Mouse (Mus musculus) embryonic stem cell, embryonic (primary cell): ENCODE data around the gene H2-DMb2.

Experiments
- CTCF ChIA-PET, 4 experiments: fragments of 300-600 bp in 2 of 4; fragments of 350-600 bp in 2 of 4; sonication (Branson Sonifier 250); formaldehyde crosslinking; loops; one replicate each; lab custom pipeline; 2022; ENCODE audit warnings: inconsistent platforms in 2 of 4; lab: Charles Lee
- POLR2A ChIA-PET, 4 experiments: fragments of 300-600 bp in 2 of 4; fragments of 350-600 bp in 2 of 4; sonication (Branson Sonifier 250); formaldehyde crosslinking; loops; one replicate each; lab custom pipeline; 2022; ENCODE audit warnings: antibody characterized with exemption in 4 of 4, inconsistent platforms in 1 of 4; lab: Charles Lee

The H2-DMb2 gene

GRCm38 (mm10) chr17:34123111-34123510, 20.0 kb upstream of the H2-DMb2 start:
- CTCF ChIA-PET, result interaction anchor here in 2 of 4 experiments (0.6 to 1.6 kb wide), 4 partner anchors 12 to 55 kb away, joined by 3 to 7 read pairs (median 4); no protein-coding TSS in a partner anchor
- POLR2A ChIA-PET, result interaction anchor here in 3 of 4 experiments (0.6 to 10.2 kb wide), 10 partner anchors 8 to 829 kb away, joined by 3 to 230 read pairs (median 4); partner anchors contain the start of genes H2-DMa (in 2 of the 3), Rps18 (in 1 of the 3), Rxrb (in 1 of the 3) and Slc39a7 (in 1 of the 3)

DNA sequence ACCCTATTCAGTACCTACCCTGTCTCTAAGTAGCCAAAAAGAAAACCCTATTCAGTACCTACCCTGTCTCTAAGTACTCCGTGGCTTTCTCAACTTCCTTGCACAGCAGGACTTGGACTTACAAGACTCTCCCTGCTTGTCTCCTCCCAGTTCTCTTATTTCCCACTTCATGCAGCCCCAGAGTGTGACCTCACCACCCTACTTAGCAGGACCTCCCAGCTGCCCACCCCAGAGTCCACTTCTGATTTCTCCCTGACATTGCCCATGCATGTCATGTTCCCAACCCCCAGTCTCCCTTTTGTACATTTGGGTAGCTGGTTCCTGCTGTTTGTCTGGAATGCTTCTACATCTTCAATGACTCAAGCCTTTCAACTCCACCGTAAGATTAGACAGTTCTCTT, 19.6 kb upstream of the H2-DMb2 start:
- CTCF ChIA-PET, result interaction anchor here in 3 of 4 experiments (1.2 to 1.6 kb wide), 4 partner anchors 12 to 22 kb away, joined by 3 to 7 read pairs (median 4); no protein-coding TSS in a partner anchor
- POLR2A ChIA-PET, result interaction anchor here in 3 of 4 experiments (0.9 to 10.2 kb wide), 10 partner anchors 9 to 829 kb away, joined by 3 to 230 read pairs (median 5); partner anchors contain the start of genes H2-DMa (in 2 of the 3), Rps18 (in 1 of the 3), Rxrb (in 1 of the 3) and Slc39a7 (in 1 of the 3)

DNA sequence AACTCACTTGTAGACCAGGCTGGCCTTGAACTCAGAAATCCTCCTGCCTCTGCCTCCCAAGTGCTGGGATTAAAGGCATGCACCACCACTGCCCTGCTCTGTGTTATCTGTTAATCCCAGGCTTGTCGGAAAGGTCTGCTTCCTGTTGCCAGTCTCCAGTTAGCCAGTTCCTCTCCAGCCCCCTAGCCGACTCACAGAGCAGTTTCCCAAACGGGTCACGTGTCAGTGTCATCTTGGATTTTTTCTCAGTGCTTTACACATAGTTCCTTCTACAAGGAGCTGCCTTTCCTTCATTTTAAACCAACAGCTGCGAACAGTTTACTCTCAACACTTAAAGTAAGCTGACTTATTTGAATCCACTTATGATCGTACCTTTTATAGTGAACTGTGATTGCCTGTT, 18.5 kb upstream of the H2-DMb2 start:
- ChIA-PET POLR2A (interaction anchor here (0.7 to 10.2 kb wide), 14 partner anchors 9 to 1037 kb away, joined by 3 to 230 read pairs (median 4); partner anchors contain the start of genes H2-DMa (in 2 of the 4), B3galt4 (in 1 of the 4), Rxrb (in 1 of the 4) and Slc39a7 (in 1 of the 4)), CTCF (interaction anchor here (0.6 to 2.2 kb wide), 11 partner anchors 10 to 1764 kb away, joined by 3 to 17 read pairs (median 5); partner anchors contain the start of genes Agpat1 (in 1 of the 4) and Daxx (in 1 of the 4))

DNA sequence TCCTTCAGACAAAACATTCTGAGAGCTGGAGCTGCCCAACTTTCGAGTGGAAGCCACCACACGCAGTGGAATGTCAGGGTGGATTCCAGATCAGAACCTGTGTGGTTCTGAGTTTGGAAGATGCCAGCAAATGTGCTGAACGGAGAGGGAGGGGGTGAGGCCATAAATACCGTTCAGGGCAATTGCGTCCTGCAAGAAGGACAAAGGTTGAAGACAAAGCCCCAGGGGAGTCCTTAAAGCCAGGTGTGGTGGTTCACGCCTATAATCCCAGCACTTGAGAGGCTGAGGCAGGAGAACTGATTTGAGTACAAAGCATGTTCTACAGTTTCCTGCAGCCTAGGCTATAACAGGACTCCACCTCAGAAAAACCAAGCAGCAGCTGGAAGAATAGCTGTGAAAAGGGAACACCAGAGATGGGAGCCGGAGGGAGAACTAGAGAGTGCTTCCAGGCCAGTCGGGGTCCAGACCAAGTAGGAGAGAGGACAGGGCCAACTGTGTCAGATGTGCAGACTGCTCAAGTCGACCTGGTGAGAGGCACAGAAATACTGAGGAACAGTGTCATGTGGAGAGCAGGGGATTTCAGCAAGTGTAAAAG, 16.2 kb upstream of the H2-DMb2 start:
- ChIA-PET CTCF (interaction anchor here in 1 of 4 experiments (0.9 to 1.0 kb wide), 2 partner anchors 44 to 261 kb away, joined by 3 read pairs; no protein-coding TSS in a partner anchor), POLR2A (interaction anchor here in 3 of 4 experiments (1.2 to 10.2 kb wide), 6 partner anchors 8 to 33 kb away, joined by 3 to 230 read pairs (median 18); partner anchors contain the start of gene H2-DMa (in 3 of the 3))

GRCm38 (mm10) chr17:34127475-34127874, 15.6 kb upstream of the H2-DMb2 start:
- POLR2A ChIA-PET, result interaction anchor here (0.6 to 10.2 kb wide), 14 partner anchors 8 to 476 kb away, joined by 3 to 230 read pairs (median 5); partner anchors contain the start of genes H2-DMa (in 4 of the 4), B3galt4 (in 1 of the 4), Rnf5 (in 1 of the 4) and Rxrb (in 1 of the 4)
- CTCF ChIA-PET, result interaction anchor here (0.6 to 1.5 kb wide), 12 partner anchors 10 to 491 kb away, joined by 3 to 7 read pairs (median 3); partner anchors contain the start of genes H2-Oa (in 1 of the 4), Rxrb (in 1 of the 4) and Slc39a7 (in 1 of the 4)

GRCm38 (mm10) chr17:34128264-34128937, 14.7 kb upstream of the H2-DMb2 start:
- CTCF ChIA-PET, result interaction anchor here (0.6 to 1.5 kb wide), 16 partner anchors 9 to 490 kb away, joined by 3 to 7 read pairs (median 3); partner anchors contain the start of genes H2-Oa (in 1 of the 4), Rxrb (in 1 of the 4) and Slc39a7 (in 1 of the 4)

GRCm38 (mm10) chr17:34128944-34129791, 13.9 kb upstream of the H2-DMb2 start:
- ChIA-PET POLR2A (interaction anchor here (0.5 to 10.2 kb wide), 19 partner anchors 10 to 178 kb away, joined by 3 to 230 read pairs (median 4); partner anchors contain the start of genes H2-DMa (in 3 of the 4), B3galt4 (in 1 of the 4), Rxrb (in 1 of the 4) and Slc39a7 (in 1 of the 4)), CTCF (interaction anchor here in 3 of 4 experiments (0.6 to 2.0 kb wide), 14 partner anchors 8 to 666 kb away, joined by 3 to 10 read pairs (median 4); no protein-coding TSS in a partner anchor)

More at GRCm38 (mm10) chr17:34128264-34128937, 14.7 kb upstream of the H2-DMb2 start:
- POLR2A ChIA-PET, result interaction anchor here (0.6 to 10.2 kb wide), 19 partner anchors 9 to 475 kb away, joined by 3 to 230 read pairs (median 4); partner anchors contain the start of genes H2-DMa (in 4 of the 4), B3galt4 (in 1 of the 4), Rnf5 (in 1 of the 4) and Rxrb (in 1 of the 4)

DNA sequence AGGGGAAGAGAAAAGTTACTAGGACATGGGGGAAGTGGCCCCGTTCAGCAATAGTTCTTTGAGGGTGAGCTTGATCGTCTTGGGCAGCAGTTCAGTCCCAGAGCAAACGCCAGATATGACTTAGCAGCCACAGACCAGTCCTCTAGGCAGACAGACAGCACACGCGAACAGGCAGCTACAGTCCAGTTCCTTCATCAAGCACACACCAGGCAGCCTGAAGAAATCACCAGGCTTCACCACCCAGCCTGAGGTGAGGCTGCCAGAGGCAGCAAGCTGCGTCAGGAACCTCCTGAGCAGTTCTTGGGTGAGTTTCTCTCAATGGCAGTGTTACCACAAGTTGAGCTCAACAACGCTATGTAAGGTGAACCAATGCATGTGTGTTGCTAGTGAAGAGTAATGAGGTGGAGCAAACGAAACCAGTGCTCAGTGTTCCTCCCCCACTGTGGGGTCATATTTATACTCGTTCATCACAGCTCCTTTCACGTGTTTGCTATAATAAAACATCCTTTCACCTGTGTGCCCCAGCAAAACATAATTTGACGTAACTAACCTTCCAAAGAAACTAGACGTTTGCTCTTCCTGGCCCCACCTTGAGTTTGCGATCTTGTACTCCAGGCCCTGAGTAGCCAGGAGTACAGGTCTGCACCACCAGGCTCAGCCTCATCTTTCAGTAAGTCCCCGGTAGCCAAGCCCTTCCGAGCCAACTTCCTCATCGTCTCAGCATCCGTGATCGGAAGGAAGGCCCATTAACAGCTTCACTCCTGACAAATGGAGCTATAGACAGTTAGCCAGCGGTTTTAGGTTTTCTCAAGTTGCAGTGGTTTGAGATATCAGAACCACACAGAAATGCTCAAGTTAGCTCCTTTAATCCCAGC, 12.8 kb upstream of the H2-DMb2 start:
- POLR2A ChIA-PET, result interaction anchor here in 3 of 4 experiments (0.6 to 10.2 kb wide), 13 partner anchors 9 to 64 kb away, joined by 3 to 230 read pairs (median 4); partner anchors contain the start of gene H2-DMa (in 3 of the 3)
- CTCF ChIA-PET, result interaction anchor here in 2 of 4 experiments (0.6 to 2.0 kb wide), 8 partner anchors 9 to 236 kb away, joined by 3 to 10 read pairs (median 3); no protein-coding TSS in a partner anchor

GRCm38 (mm10) chr17:34131911-34132310, 11.2 kb upstream of the H2-DMb2 start:
- ChIA-PET CTCF (interaction anchor here in 2 of 4 experiments (0.7 to 1.3 kb wide), 2 partner anchors 30 kb away, joined by 3 to 4 read pairs; no protein-coding TSS in a partner anchor), POLR2A (interaction anchor here (0.8 to 10.2 kb wide), 5 partner anchors 10 to 19 kb away, joined by 3 to 230 read pairs (median 8); partner anchors contain the start of gene H2-DMa (in 4 of the 4))

DNA sequence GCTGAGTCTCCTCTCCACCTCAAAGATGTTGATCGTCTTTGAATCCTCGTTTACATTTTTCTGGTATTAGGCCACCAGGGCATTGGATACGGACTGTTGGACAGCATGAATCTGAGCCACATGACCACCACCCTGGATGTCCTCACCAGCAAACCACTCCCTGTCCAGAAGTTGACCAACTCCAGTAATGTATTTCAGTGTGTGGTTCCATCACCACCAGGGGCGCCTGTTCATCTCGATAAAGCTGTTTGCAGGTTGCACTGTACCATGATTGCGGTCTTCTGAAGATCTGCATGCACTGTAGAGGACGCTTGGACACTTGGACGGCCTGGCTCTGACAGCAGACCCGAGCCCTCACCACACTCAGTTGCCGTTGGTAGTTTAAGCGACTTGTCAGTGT, 9.8 kb upstream of the H2-DMb2 start:
- ChIA-PET POLR2A (interaction anchor here (0.6 to 7.9 kb wide), 8 partner anchors 8 to 63 kb away, joined by 3 to 178 read pairs (median 11); partner anchors contain the start of genes H2-DMa (in 4 of the 4) and Brd2 (in 1 of the 4)), CTCF (interaction anchor here (0.6 to 3.4 kb wide), 14 partner anchors 10 to 264 kb away, joined by 3 to 74 read pairs (median 4); partner anchors contain the start of gene H2-DMb2 (in 1 of the 4))

DNA sequence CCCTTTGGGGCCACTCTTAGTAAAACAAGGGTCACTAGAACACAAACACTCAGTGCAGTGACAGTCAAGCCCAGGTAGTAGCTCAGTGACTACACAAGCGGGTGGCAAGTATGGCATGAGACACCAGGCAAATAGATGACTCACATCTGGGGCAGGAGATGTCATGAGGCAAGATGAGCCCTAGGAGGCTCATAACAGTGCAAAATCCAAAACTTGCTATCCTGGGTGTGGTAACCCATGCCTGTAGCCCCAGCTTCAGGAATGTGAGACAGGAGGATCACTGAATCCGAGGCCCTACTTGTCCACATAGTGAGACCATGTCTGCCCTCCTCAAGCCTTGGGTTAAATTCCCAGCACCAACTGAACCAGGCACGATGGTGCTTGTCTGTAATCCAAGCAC, 8.7 kb upstream of the H2-DMb2 start:
- ChIA-PET CTCF (interaction anchor here (0.7 to 3.4 kb wide), 25 partner anchors 9 to 485 kb away, joined by 3 to 74 read pairs (median 7); partner anchors contain the start of gene H2-DMa (in 1 of the 4)), POLR2A (interaction anchor here in 3 of 4 experiments (0.8 to 7.9 kb wide), 12 partner anchors 10 to 103 kb away, joined by 3 to 178 read pairs (median 10); partner anchors contain the start of genes H2-DMa (in 3 of the 3), Rxrb (in 1 of the 3) and Slc39a7 (in 1 of the 3))

DNA sequence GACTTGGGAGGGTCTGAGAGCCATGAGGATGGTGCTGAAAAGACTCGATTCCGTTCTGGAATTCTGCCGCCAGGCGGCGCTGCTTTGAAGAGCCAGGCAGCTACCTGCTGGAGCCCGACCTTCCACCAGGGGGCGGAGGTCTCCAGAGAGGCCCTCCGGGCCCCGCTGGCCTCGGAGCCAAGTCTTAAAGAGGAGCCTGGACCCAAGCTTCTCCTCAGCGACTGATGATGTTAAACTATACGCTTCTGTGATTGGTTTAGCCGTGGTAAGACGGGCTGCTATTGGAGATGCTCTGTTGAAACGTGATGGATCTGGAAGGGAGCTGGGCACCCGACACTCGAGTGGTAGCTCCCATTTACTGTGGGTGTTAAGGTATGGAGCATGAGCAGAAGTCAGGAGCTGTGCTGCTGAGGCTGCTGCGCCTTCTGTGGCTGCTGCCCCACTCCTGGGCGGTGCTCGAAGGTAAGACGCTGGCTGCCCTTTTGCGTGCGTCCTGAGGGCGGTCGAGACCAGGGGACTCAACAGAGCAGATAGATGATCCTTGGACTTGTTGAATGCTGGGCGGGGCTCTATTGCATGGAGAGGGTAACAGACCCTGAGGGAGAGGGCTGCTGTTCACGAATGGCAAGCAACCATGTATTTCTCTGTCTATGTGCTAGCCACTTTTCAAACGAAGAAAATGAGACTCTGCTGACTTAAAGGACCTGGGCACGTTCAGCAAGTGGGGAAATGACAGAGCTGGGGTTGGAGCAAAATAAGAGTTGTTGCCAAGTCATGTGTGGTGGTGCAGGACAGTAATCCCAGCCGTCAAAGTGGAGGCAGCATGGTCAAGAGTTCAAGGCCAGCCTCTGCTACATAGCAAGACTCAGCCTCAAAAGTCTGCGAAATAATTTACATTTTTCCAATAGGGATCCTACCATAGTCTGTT, 7.5 kb upstream of the H2-DMb2 start:
- ChIA-PET POLR2A (interaction anchor here (0.6 to 7.9 kb wide), 45 partner anchors 9 to 817 kb away, joined by 3 to 178 read pairs (median 5); partner anchors contain the start of genes H2-DMa (in 4 of the 4), Rps18 (in 3 of the 4), Rxrb (in 3 of the 4) and Slc39a7 (in 3 of the 4)), CTCF (interaction anchor here (0.5 to 3.4 kb wide), 113 partner anchors 8 to 1357 kb away, joined by 3 to 74 read pairs (median 4); partner anchors contain the start of genes H2-DMa (in 2 of the 4), Psmb9 (in 2 of the 4), Tap1 (in 2 of the 4) and Col11a2 (in 1 of the 4))

GRCm38 (mm10) chr17:34137601-34138000, 5.5 kb upstream of the H2-DMb2 start:
- ChIA-PET POLR2A (interaction anchor here in 3 of 4 experiments (0.7 to 7.9 kb wide), 6 partner anchors 18 to 182 kb away, joined by 3 to 178 read pairs (median 6); partner anchors contain the start of genes H2-DMa (in 3 of the 3), Rps18 (in 1 of the 3) and Vps52 (in 1 of the 3)), CTCF (interaction anchor here (0.8 to 1.6 kb wide), 7 partner anchors 9 to 60 kb away, joined by 3 to 5 read pairs (median 3); no protein-coding TSS in a partner anchor)
